Mouse (Mus musculus): ENCODE results near the gene Ccdc153.

DNA sequence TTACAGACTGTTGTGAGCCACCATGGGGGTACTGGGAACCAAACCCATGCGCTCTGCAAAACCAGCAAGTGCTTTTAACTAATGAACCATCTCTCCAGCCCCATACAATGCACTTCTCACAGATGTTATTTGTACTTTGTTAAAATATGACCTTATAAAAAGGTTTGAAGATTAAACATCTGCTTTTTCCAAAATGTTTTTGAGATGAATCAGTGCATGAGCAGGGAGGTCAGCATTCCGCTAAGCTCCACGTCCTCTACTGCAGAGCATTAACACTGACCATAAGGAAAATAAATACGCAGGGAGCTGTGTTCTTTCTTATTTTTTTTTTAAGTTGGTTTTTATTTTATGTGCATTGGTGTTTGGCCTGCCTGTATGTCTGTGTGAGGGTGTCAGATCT lies 28.1 kb upstream of the Ccdc153 start:
- TF ChIP-seq CTCF (IDR thresholded peaks at IDR 0.05; ENCODE audit: insufficient read depth, low read depth, low read length), result no peak
- no peak for TF ChIP-seq POLR2A (IDR thresholded peaks at IDR 0.05; ENCODE audit: insufficient read depth, low read depth, low read length)
